Mouse (Mus musculus) liver, adult 2 months (tissue): ENCODE measurements around the gene Fntb.

Experiments used
- CTCF ChIP-seq: fragments of 200-500 bp; IDR thresholded peaks from 2 replicates; pipeline ENCODE4 v1.5.1; 2011; ENCODE audit warnings: low read depth, low read length, control low read depth
- POLR2A ChIP-seq: fragments of 200-500 bp; IDR thresholded peaks from 2 replicates; pipeline ENCODE4 v1.6.1; 2011; ENCODE audit warnings: low read length, control low read depth; ENCODE audit not compliant: insufficient read depth; ENCODE audit errors: extremely low read depth

GRCm38 (mm10) chr12:76776898-76777297, 11.5 kb downstream of the Fntb start:
- TF ChIP-seq POLR2A = no peak
- no peak for TF ChIP-seq CTCF
